Mouse (Mus musculus) hematopoietic stem cell, adult 5-6 weeks (primary cell): ENCODE data around the gene Lta. TPM values are rescaled to one million over a fixed set of nuclear protein-coding genes. Genes with fewer than 3 reads are reported as not detected.
"Not testable (repeated sequence)": the region's sequence is repeated elsewhere in the genome, so short reads cannot be mapped to it uniquely, and the experiment has no call there.

ENCODE experiments used
- ATAC-seq, 2 experiments: fragments of 125-278 bp in 1 of 2; replicated peaks in 1 of 2; 2 replicates each; pipeline ENCODE4 v1.8.0; 2016 to 2017; ENCODE audit warnings: inconsistent platforms in 2 of 2, mild to moderate bottlenecking in 2 of 2, moderate number of reproducible peaks in 2 of 2, low read depth in 1 of 2, moderate TSS enrichment in 1 of 2; ENCODE audit not compliant: low FRiP score in 2 of 2, poor library complexity in 2 of 2, severe bottlenecking in 2 of 2, insufficient read depth in 1 of 2, low TSS enrichment in 1 of 2
- total RNA-seq: library from RNA; stranded (forward); fragments of 172-1452, 232-1000 nt; gene quantifications from 2 replicates; pipeline ENCODE4 v1.2.3, GENCODE M21; 2017

Lta gene
- total RNA-seq, 1 experiment from 2014 or later, result not detected

DNA sequence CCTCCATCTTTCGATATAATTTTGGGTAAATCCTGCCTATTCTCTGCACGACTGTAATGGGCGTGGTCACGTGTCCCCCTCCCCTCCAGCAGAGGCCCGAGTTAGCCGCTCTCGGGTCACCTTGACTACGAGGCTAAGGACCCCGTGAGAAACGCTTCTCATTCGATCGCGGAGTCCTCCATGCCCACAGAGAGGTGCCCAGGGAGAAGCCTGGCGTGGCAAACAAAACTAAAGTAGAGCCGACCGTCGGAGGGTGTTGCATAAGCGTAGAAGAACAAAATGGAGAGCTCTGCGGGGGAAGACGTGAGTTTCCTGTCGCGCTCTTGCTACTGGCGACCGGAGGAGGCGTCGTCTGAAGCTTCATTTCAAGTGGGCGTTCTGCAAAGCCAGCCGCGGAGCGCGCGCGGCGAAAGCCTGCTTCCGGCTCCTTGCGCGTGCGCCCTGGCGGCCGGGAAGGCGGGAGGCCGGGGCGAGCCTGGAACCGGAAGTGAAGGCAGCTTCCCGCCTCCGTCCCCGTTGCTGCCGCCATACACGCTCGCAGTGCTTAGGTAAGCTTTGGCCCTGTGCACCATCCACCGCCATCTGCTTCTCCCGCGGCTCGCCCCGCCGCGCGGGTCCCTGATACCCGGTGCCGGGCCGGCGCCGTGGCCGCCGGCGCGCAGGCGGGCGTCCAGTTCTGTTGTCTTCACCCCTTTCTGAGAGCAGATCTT is 36.3 kb upstream of the Lta start, which contains the start of gene Ddx39b:
Ddx39b (plus strand) TSS at position 442 of the 710 bp plus-strand sequence.
- peak; percentile 74 to 83 for ATAC-seq

DNA sequence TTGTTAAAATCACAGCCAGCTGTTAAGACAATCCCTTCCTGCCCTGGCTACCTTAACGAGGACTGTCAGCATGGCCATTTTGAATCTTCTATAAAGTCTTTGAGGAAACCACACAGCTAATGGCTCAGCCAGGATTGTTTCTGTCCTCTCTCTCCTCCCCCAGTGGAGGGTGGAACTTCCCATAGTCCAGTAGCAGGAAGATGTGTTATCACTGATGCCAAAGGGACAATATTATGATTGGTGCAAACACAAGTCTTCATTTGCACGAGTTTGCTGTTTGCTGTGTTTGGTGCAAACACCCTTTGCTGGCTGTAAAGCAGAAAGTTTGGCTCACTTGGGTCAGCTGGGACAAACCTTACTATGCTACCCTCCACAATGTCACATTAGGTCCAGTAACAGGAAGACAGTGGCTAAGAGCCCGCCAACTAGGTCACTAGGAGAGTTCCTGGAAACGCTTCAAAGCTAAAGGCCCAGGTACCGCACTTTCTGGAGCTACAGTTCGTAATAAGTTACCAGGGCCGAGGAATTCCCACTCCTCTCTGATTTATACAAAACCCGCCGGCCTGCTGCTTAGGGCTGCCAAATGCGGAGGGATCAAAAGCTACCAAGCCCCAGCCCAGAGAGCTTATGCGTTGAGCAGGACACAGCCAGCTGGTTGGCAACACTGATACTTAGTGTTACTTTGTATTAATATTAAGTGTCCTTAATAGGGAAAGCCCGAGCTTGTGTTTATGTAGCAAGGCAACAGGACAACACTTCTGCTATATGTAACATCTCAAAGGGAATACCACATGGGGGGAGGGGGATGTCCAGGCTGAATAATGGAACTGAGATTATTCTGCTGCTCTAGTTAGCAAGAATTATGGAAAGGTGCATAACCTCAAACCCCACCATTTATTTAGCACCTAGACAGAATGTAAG is 35.5 kb upstream of the Lta start:
- no peak for ATAC-seq

DNA sequence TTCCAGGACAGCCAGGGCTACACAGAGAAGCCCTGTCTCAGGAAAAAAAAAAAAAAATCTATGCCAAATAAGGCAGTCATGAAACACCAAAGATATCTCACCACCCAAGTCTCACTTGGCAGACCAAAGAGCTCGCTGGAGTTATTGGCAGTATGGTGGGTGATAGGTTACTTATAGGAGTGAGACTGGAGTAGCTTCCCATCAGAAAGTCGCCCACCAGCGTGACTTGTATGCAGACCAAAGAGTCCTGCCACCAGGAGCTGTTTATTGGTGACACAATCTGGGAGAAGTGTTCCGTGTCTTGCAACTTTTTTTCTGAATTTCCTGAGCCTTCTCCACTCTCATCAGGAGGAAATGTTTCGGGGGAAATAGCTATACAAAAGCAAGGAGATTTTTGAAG is 34.5 kb upstream of the Lta start:
- ATAC-seq, result no peak

DNA sequence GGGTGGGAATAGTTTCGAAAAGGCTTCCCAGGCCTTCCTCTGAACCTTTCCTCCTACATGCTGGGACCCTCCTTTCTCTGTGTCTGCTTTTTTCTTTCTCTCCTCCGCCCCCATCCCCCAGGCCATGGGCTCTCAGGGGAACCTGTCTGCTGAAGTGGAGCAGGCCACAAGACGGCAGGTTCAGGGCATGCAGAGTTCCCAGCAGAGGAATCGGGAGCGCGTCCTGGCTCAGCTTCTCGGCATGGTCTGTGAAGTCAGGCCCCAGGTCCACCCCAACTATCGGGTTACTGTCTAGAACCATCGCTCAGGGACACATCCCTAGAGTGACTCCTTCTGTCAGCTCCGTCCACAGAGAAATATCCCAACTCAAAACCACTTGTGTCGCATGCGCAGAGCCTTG is 32.4 kb upstream of the Lta start:
- no peak for ATAC-seq

DNA sequence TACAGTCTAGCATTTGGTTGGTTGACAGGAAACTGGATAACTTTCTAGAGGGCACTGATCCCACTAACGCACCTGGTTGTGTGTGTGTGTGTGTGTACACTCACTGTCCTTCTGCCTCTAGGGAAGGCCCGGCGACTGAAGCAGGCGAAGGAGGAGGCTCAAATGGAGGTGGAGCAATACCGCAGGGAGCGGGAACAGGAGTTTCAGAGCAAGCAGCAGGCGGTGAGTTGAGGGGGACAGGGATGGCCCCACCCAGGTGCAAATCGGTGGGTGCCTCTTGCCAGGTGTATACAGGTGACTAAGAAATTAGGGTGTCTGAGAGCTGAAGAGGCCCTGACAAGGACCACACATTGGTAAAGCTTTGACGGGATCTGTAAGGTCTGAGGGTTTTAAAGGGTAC is 31.8 kb upstream of the Lta start:
- ATAC-seq, result no peak

DNA sequence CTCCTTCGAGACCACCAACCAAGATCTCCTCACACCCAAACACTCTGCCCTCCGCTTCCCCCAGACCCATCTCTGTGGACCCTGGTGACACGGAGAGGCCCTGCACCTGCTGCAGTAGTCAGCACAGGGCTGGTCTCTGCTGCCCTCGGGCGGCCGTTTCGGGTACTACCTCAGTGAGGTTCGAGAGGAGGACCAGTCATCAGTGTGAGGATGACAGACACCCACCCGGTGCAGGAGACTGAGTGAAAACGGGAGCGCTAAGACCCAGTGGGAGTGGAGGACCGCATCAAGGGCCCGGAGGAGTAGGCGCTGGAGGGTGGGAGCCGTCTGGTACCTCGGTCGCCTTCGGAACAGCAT is 31.2 kb upstream of the Lta start:
- ATAC-seq, result peak; percentile 66 to 70

DNA sequence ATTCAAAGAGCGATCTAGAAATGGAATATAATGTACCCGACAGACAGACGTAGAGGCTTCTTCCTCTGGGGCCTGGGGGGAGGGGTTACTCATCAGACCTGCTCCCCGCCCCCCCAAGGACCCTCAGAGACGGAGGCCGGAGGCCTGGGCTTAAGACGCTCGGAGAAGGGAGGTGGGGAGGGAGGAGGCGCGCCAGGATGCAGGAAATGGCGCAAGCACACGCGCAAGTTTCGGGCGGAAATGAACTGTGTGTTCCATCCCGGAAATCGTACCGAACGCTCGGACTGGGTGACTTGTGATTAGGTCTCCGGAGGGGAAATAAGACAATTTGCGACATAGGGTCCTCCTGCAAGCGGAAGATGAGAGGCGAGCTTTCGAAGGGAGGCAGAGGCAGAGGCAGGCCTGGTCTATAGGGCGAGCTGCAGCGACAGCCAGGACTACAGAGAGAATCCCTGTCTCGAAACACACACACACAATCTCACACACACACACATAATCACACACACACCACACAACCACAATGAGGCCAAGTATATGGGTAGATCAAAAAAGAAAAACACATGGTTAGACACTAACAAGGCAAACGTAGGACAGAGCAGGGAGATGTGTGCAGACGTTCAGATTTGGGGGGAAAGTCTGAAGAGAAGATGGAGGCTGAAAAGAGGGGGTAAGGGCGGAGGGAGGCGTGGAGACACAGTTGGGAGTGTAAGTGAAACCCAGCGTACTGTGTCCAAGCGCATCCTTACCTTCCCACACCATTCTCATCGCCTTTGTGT is 30.7 kb upstream of the Lta start, which contains the start of gene Nfkbil1:
Nfkbil1 (minus strand) TSS at position 179 of the 776 bp plus-strand sequence.
- peak; percentile 61 to 75 for ATAC-seq

DNA sequence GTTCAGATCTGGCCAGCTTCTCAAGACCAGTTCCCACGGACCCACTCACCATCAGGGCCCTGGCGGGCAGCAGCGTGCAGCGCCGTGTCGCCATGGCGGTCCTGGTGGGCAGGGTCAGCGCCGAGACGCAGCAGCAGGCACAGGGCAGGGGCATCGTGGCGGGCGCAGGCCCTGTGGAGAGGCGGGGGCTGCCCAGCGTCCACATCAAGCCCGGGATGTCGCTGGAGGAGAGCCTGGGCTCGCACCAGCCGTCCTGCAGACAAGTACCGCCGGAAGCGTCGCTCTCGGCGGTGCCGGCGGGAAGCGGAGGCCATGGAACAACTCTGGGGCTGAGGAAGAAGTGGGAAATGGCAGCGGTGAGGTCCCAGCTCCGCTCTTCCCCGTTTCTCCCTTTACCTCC is 29.8 kb upstream of the Lta start:
- ATAC-seq, result no peak

DNA sequence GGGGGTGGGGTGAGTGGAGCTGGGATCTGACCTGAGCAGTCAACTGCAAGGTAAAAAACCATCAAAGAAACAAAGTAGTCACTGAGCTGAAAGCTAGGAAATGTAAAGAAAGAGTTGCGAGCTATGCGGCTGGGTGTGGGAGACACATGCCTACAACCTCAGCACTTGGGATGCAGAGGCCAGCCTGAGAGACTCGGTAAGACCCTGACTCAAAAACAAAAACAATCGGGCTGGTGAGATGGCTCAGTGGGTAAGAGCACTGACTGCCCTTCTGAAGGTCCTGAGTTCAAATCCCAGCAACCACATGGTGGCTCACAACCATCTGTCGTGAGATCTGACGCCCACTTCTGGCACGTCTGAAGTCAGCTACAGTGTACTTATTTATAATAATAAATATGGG is 28.9 kb upstream of the Lta start:
- ATAC-seq, result not testable (repeated sequence)

DNA sequence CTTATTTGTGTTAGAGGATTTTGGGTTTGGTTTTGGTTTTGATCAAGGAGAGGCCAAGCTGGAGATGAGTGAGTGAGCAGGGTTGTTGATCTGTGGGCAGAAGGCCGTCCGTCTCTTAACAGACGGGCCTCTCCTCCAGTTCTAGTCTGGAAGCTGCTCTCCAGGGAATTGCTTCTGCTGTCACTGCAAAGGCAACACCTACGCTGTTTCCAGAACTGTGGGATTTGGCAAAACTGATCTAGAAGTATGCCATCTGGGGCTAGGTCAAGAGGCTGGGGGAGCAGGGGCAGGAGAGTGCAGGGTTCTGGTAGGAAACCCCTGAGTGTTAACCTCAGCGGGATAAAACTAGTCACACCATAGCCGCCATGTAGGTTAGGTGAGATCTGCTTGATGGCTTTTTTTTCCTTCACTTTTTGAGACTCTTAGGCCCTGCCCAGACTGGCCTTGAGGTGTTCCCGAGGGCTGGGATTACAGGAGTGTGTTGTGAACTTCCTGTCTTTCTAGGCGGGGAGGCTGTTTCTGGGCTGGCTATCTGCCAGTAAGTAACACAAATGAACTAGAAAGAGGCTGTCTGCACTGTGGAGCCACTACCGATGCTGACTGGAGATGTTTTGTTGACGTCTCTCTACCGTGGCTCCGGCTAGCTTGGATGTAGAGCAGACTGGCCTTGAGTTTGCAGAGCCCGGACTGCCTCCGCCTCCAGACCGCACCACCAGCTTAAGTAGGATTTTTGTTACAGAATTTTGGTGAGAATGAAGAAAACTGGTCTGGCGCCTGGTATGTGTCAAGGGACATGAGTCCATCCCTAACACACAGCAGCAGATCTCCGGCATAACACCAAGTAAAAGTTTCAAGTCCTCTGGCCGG is 28.2 kb upstream of the Lta start, which contains the start of gene Atp6v1g2:
Atp6v1g2 (plus strand) TSS at position 547 of the 867 bp plus-strand sequence.
- no peak for ATAC-seq

DNA sequence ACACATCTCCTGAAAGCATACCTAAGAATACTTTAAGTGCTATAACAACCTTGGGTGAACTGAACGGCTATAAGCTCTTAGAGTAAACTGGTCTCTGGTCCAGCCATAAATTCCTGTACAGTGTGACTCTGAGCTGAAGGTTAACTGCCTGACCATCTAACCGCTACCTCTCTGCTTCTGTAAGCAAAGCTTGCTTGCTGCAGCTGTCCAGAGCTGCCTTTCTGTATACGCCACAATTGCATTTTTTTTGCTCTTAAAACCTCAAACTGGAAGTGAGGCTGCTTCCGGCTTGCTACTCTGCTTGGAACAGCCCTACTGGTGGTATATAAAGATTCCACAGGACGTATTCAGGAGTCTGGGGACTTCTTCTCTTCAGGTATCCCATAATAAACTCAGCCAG is 27.5 kb upstream of the Lta start:
- peak in 1 of 2 experiments; percentile 15; a peak in 2 of 4 replicates for ATAC-seq

DNA sequence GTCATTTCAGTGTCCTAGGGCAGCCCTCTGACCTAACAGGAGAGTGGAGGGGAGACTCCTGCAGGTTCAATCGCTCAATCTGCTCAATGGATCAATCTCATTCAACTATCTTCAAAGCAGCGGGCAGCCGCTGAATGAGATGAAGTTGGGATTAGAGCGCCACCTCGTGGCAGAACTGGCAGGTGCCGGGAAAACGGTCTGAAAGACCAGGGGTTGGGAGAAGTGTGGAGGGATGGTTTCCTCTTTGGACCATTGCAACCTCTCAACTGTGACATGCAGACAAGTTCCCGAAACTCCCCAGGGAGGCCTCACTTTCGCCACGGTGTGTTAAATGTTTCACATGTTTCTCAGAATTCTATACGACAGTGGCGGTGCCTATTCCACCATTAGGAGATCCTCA is 26.9 kb upstream of the Lta start:
- no peak for ATAC-seq

DNA sequence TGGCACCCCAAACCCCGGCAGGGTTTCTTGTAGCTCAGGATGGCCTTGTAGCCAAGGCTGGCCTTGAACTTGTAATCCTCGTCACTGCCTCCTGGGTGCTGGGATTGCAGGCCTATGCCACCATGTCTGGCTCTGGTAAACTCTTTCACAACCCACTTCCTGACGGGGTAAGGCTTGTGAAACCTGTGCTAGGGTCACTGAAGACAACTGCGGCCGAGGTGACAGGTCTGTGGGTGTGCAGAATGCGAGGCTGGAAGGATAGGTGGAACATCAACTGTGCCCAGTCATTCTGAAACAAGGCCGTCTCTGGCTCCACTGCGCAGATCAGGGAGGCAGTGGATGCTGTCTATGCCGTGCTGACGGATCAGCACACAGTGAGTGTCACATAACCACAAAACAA is 25.9 kb upstream of the Lta start:
- ATAC-seq, result no peak; a peak in 1 of 4 replicates

DNA sequence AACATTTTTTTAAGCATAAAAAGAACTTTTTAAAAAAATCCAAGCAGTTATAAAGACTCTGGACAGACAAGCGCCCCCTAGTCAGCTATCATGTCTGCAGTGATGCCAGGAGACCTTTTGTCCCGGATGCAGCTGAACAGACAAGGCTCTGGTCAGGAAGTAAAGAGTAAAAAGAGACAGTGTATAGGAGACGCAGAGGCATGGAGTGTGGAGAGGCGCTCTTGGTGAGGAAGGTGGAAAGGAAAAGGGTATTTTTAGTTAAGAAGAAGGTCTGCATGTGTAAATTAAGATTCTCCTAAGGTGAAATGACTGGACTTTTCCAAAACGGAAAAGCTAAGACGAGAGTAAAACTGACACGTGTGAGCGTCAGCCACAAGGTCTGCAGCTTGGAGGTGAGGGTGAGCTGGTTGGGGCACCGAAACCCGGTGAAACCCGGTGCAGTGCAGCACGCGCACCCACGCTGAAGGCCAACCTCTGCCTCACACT is 21.5 kb upstream of the Lta start:
- no peak for ATAC-seq

DNA sequence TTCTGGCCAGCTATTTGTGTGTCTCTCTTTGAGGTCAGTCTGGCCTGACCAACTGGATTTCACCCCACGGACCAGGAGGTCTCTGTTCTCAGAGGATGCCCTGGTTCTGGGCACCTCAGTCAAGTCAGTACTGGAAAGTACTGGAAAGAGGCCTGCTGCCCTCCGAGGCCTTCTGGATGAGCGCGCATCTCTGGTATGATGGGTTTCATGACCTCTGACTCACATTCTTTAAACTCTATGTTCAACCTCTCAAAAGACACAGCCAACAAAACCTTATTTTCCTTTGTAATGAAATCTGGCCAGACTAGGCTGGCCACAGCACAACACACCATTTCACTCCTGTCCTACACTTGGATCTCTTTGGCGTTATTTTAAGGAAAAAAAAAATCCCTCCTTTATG is 20.3 kb upstream of the Lta start:
- no peak for ATAC-seq

DNA sequence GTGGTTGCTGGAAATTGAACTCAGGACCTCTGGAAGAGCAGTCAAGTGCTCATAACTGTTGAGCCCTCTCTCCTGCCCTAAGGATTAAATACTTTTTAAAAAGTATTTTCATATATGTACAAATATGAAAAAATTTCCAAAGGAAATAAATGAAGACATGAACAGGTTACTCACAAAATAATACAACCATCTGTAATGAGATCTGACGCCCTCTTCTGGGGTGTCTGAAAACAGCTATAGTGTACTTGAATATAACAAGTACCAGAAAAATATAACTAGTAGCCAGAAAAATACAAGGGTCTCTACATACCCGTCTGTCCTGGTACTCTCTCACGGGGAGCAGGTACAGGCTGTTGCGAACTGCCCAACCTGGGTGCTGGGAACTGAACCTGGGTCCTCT is 19.5 kb upstream of the Lta start:
- ATAC-seq, result no peak

DNA sequence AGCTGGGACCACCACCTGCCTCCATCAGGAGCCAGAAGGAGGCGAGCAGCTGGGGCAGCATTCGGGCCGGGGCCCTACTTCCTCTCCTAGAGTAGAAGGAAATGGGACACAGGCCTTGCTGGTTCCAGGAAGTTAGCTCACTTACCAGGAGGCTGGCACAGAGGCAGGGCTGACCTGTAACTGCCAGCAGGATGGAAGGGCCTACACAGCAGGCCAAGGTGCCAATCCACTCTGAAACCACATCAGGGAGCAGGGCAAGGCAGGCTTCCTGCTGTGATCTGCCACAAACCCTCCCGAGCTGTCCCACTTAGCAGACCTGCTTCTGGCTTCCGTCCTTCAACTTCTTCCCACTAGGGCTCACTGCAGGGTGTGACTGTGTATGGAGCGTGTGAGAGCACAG is 17.1 kb upstream of the Lta start:
- ATAC-seq, result peak; percentile 74 to 82
